Mouse (Mus musculus) midbrain, postnatal 0 days (tissue): Measurements from ENCODE around the gene Dagla. TPM values are rescaled to one million over a fixed set of nuclear protein-coding genes. Genes with fewer than 3 reads are reported as not detected.
A peak's percentile ranks its signal among the peaks of the same experiment; 100 is the strongest.

Experiments
- ATAC-seq: fragments of 200-750 bp; cut with Nextera tagmentation; 2 replicates; pipeline ENCODE4 v1.8.0; 2017; ENCODE audit warnings: moderate number of reproducible peaks, mild to moderate bottlenecking, moderate TSS enrichment, moderate library complexity; ENCODE audit not compliant: low FRiP score
- DNase-seq: peaks from one replicate; pipeline ENCODE4 v3.0.0-alpha.2; 2015; ENCODE audit warnings: low spot score
- H3K27ac ChIP-seq: fragments of 300-500 bp; sonication (generic); 2 replicates; pipeline ENCODE4 v1.5.1; 2014; ENCODE audit warnings: low read depth, mild to moderate bottlenecking, low read length, mixed read lengths
- H3K27me3 ChIP-seq: fragments of 300-500 bp; sonication (generic); 2 replicates; pipeline ENCODE4 v1.6.1; 2014; ENCODE audit warnings: low read length, control low read depth, mixed read lengths; ENCODE audit not compliant: insufficient read depth
- H3K36me3 ChIP-seq: fragments of 300-500 bp; sonication (generic); 2 replicates; pipeline ENCODE4 v1.6.1; 2014; ENCODE audit warnings: low read length, control low read depth, mixed read lengths; ENCODE audit not compliant: insufficient read depth
- H3K4me1 ChIP-seq: fragments of 300-500 bp; sonication (generic); 2 replicates; pipeline ENCODE4 v1.6.1; 2014; ENCODE audit warnings: mild to moderate bottlenecking, control low read depth, antibody characterized with exemption, low read length, mixed read lengths; ENCODE audit not compliant: insufficient read depth
- H3K4me2 ChIP-seq: fragments of 300-500 bp; sonication (generic); 2 replicates; pipeline ENCODE4 v1.6.1; 2014; ENCODE audit warnings: low read depth, mild to moderate bottlenecking, low read length, mixed read lengths; ENCODE audit not compliant: poor library complexity, severe bottlenecking
- H3K4me3 ChIP-seq: fragments of 300-500 bp; sonication (generic); 2 replicates; pipeline ENCODE4 v1.5.1; 2014; ENCODE audit warnings: low read depth, mild to moderate bottlenecking, low read length, moderate library complexity
- H3K9ac ChIP-seq: fragments of 300-500 bp; sonication (generic); replicated peaks from 2 replicates; pipeline ENCODE4 v1.6.1; 2014; ENCODE audit warnings: mild to moderate bottlenecking, low read length, moderate library complexity, mixed read lengths; ENCODE audit not compliant: poor library complexity, severe bottlenecking
- H3K9me3 ChIP-seq: fragments of 300-500 bp; sonication (generic); 2 replicates; pipeline ENCODE4 v1.6.1; 2016; ENCODE audit warnings: low read length, control low read depth
- CTCF ChIP-seq: IDR thresholded peaks from 2 replicates; pipeline ENCODE4 v1.5.1; 2016; ENCODE audit warnings: antibody characterized with exemption, mild to moderate bottlenecking
- WGBS: fragments of 180-500 bp; shearing (Covaris S2); extraction: QIAGEN DNeasy Blood & Tissue Kit; methylation state at CpG from one replicate; pipeline ENCODE4 v1.1.7; 2014; 5-methylcytosine and 5-hydroxymethylcytosine counted together
- polyA plus RNA-seq: library from polyadenylated mRNA; unstranded; fragments of >200 nt; fragmentation: Nextera tagmentation; extraction: Ambion mirVana; gene quantifications from 2 replicates; pipeline ENCODE4 v1.2.1, GENCODE M21; 2015
- total RNA-seq: library from RNA; depleted of rRNA; stranded (reverse); fragments of >200 nt; gene quantifications from 2 replicates; pipeline ENCODE4 v1.2.3, GENCODE M21; 2014; rRNA removed

The Dagla gene
- total RNA-seq = 29.9 and 40.8 TPM in 2 replicates
- 12.8 and 13.7 TPM in 2 replicates for polyA plus RNA-seq

DNA sequence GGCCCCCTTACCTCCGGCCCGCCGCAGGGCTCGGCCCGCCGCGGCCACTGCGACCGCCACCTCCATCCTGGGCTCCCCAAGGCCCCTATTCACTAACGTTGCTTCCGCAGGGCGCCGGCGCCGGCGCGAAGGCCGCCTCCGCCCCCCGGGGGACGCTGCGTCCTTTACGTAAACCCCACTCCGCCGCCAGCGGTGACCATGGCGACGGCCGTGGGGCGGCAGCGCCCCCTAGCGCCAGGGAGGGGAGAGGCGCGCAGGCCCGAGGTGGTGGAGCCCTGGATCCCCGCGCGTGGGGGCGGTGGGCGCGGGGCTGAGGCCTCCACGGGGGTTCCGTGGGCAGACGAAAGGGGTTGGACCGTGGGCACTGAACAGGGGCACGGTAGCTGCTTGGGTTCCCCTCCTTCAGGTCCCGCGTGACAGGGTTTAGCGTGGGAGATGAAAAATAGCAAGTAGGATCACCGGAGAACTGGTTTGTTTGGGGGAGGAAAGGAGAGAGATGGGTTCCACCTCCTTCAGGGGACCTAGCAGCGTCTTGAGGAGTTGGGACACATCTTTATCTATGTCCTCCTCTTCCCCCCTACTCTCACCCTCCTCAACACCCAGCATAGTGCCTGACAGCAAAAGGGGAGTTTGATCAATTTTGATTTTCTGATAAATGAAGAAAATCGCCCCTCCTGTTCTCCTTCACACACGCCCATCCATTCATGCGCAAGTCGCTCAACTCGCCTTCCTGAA lies at the start of gene Dagla:
Dagla (minus strand) TSS at position 68 of the 735 bp plus-strand sequence.
- 10% methylated on average over 29 of the region's 56 CpGs for WGBS
- peak within 1 kb of the TSS; percentile 73 for H3K4me2 ChIP-seq
- peak within 1 kb of the TSS; percentile 86 for H3K9ac ChIP-seq
- DNase-seq (peak; percentile 79), ATAC-seq (peak; percentile 86)
- no peaks in the 10 kb centered on the region for H3K27me3 ChIP-seq
- H3K4me1 ChIP-seq = peaks cover 13% of the 10 kb centered on the region; the same call in 1 of the 2 replicates
- no peaks in the 10 kb centered on the region for H3K36me3 ChIP-seq
- TF ChIP-seq CTCF = peak; percentile 96
- H3K4me3 ChIP-seq = peak within 1 kb of the TSS; percentile 60
- peak within 1 kb of the TSS; percentile 7; the same call in 1 of the 2 replicates for H3K27ac ChIP-seq
- H3K9me3 ChIP-seq = no peaks in the 10 kb centered on the region

DNA sequence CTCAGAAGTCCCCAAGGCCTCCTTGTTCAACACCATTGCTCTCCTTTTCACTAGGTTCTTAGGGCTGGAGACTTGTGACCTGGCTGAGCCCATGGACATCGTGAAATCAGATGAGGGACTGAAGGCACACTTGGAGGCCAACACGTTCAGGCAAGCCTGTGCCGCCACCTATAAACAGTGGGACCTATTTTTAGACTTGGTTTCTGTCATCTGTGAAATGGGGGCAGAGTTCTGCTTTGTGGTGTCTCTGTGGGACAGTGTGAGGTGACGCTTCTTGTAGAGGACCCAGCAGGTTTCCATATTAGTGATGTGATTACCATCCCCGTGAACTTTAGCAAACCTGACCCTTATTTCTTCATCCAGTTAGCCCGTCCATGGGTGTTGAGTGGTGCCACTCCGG lies 47.5 kb upstream of the Dagla start:
- no peak for ATAC-seq
- no peak for DNase-seq
- WGBS = 92% methylated on average over 7 of the region's 7 CpGs
- Histone ChIP-seq H3K4me3 (no peak overlapping the region), H3K27ac (no peak overlapping the region), H3K27me3 (no peaks in the 10 kb centered on the region), H3K4me1 (no peaks in the 10 kb centered on the region; the same call in 1 of the 2 replicates), H3K36me3 (no peaks in the 10 kb centered on the region), H3K9me3 (no peaks in the 10 kb centered on the region), H3K4me2 (no peak overlapping the region), H3K9ac (no peak overlapping the region)
- no peak for TF ChIP-seq CTCF

DNA sequence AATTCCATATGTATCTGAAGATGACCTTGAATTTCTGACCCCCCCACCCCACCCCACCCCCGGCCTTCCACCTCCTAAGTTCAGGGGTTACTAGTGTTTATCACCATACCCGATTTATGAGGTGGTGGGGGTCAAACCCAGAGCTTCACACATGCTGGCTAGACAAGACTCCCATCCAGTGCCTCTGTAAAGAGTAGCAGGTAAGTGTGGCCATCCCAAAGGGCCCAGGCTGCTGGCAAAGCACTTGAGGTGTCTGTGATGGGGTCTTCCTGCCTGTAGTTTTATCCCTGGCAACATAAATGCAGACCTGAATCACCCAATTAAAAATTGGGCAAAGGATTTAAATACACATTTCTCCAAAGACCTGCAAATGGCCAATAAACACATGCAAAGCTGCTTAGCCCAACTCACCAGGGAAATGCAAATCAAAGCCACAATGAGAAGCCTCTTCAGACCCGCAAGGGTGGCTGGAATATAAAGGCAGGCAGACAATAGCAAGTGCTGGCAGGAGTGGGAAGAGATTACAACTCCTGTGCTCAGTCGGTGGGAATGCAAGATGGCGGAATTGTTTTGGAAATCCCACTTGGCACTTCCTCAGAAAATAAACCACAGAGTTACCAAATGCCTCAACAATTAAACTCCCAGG lies 43.1 kb upstream of the Dagla start:
- ATAC-seq (no peak), DNase-seq (no peak)
- H3K27ac ChIP-seq = no peak overlapping the region
- H3K27me3 ChIP-seq = no peaks in the 10 kb centered on the region
- H3K9me3 ChIP-seq = no peaks in the 10 kb centered on the region
- H3K9ac ChIP-seq = no peak overlapping the region
- H3K4me1 ChIP-seq = no peaks in the 10 kb centered on the region
- TF ChIP-seq CTCF = no peak
- no peak overlapping the region for H3K4me3 ChIP-seq
- no peak overlapping the region for H3K4me2 ChIP-seq
- WGBS = 33% methylated on average over 5 of the region's 5 CpGs
- no peaks in the 10 kb centered on the region for H3K36me3 ChIP-seq

DNA sequence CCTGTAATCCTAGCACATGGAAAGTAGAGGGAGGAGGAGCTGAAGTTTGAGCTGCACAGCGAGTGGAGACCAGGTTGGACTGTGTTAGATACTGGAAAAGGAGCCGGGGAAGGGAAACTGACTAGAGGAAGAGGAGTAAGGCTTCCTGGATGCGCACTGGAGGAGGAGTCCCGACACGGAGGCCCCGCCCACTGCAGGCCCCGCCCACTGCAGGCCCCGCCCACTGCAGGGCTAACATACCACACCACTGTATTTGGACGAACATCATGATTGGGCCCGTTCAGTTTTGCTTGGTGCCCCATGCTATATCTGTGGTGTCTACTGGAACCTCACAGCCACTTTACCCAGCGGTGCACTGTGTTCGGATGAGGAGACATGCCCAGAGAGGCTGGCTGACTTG lies 41.0 kb upstream of the Dagla start:
- 58% methylated on average over 12 of the region's 12 CpGs for WGBS
- no peak for TF ChIP-seq CTCF
- no peak for ATAC-seq

DNA sequence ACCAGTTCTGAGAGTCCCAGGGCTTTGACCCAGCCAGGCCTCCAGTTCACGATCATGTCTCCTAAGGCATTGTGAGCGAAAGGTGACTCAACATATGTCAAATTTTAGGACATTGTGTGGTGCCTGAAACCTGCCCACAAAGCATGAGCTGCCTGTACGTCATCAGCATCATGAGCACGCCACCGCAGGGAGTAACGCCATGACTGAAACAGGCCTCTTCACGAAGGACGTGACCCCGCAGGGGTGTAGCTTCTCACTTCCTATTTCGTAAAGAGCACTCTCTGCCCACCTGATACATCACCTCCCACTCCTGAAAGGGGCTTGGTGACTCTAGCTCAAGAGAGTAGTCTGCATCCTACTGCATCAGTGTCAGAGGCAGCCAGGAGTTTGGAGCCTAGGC lies 39.2 kb upstream of the Dagla start:
- DNase-seq (no peak), ATAC-seq (no peak)
- Histone ChIP-seq H3K27ac (no peak overlapping the region), H3K4me1 (peaks cover 7% of the 10 kb centered on the region; the same call in 1 of the 2 replicates), H3K27me3 (no peaks in the 10 kb centered on the region), H3K36me3 (no peaks in the 10 kb centered on the region), H3K4me3 (no peak overlapping the region), H3K9me3 (no peaks in the 10 kb centered on the region), H3K4me2 (no peak overlapping the region), H3K9ac (no peak overlapping the region)
- no peak for TF ChIP-seq CTCF
- 89% methylated on average over 10 of the region's 10 CpGs for WGBS

More for the DNA sequence above, 41.0 kb upstream of the Dagla start:
- Histone ChIP-seq H3K9ac (no peak overlapping the region), H3K4me3 (no peak overlapping the region), H3K4me2 (no peak overlapping the region), H3K4me1 (no peaks in the 10 kb centered on the region), H3K36me3 (no peaks in the 10 kb centered on the region), H3K9me3 (no peaks in the 10 kb centered on the region), H3K27me3 (no peaks in the 10 kb centered on the region), H3K27ac (no peak overlapping the region)
- DNase-seq = no peak
